ENCODE assay signal across 10 mouse cellular contexts in the genomic region with DNA sequence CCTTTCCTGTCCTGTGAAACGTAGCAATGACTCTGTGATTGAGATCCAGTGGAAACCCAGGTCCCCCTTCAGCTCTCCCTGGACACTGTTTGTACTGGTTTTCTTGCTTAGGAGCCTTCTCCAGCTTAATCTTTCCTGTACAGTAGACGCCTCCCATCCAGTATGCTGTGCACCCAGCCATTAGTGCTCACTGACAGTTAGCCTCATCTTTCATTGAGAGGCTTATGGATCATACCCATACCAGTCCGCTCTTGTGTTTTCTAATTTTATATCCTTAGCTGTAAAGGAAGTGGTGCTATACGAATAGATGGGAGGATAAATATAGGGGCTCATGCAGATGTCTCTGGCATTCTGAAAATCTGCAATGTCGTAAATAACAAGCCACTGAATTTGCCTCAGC.
DNase-seq lines count a peak whose midpoint lies in the region; ATAC-seq lines count a peak whose summit lies in the region.
"Had no signal": no experiment of that assay in that cellular context is flagged by ENCODE, and none has a peak within 500 bp of the region (broad histone marks: within the 10 kb centered on the region; RNA-seq: fewer than 3 reads in every experiment).

No protein-coding gene starts in this region.

- ATAC-seq in heart, embryonic 13.5 days (ENCODE audit: extremely low read depth, insufficient number of reproducible peaks, low FRiP score, low TSS enrichment): no peak
- ATAC-seq in midbrain, embryonic 11.5 days (ENCODE audit: low FRiP score): no peak
- ATAC-seq in hindbrain, embryonic 15.5 days (ENCODE audit: low FRiP score, low read depth): no peak
- ATAC-seq in neural tube, embryonic 12.5 days (ENCODE audit: low FRiP score, low read depth): no peak

- peaks cover 14% of the 10 kb centered on the region for H3K36me3 ChIP-seq in heart, embryonic 13.5 days
- no peaks in the 10 kb centered on the region for H3K36me3 ChIP-seq in midbrain, embryonic 11.5 days (ENCODE audit: control insufficient read depth, insufficient read depth, low read length)
- peaks cover 16% of the 10 kb centered on the region; the same call in 1 of the 2 replicates for H3K36me3 ChIP-seq in midbrain, embryonic 10.5 days
- H3K36me3 ChIP-seq in hindbrain, embryonic 15.5 days: no peaks in the 10 kb centered on the region
- H3K36me3 ChIP-seq in neural tube, embryonic 12.5 days: no peaks in the 10 kb centered on the region

- H3K27me3 ChIP-seq in heart, embryonic 13.5 days (replicated peaks): no peaks in the 10 kb centered on the region
- no peaks in the 10 kb centered on the region for H3K27me3 ChIP-seq in midbrain, embryonic 11.5 days (ENCODE audit: control insufficient read depth, insufficient read depth, low read length)
- H3K27me3 ChIP-seq in midbrain, embryonic 10.5 days (ENCODE audit: low read depth, poor library complexity, severe bottlenecking): no peaks in the 10 kb centered on the region
- no peaks in the 10 kb centered on the region for H3K27me3 ChIP-seq in hindbrain, embryonic 15.5 days
- no peaks in the 10 kb centered on the region for H3K27me3 ChIP-seq in neural tube, embryonic 12.5 days (replicated peaks)

- H3K4me2 ChIP-seq in heart, embryonic 13.5 days: no peak overlapping the region
- H3K4me2 ChIP-seq in midbrain, embryonic 11.5 days: no peak overlapping the region
- H3K4me2 ChIP-seq in hindbrain, embryonic 15.5 days: peak overlapping the region; percentile 21; the same call in 1 of the 2 replicates
- H3K4me2 ChIP-seq in neural tube, embryonic 12.5 days (replicated peaks): peak overlapping the region; percentile 42

- H3K4me1 ChIP-seq in heart, embryonic 13.5 days: peaks cover 31% of the 10 kb centered on the region
- H3K4me1 ChIP-seq in midbrain, embryonic 11.5 days (ENCODE audit: control insufficient read depth, insufficient read depth, low read length): peaks cover 26% of the 10 kb centered on the region
- H3K4me1 ChIP-seq in midbrain, embryonic 10.5 days: peaks cover 53% of the 10 kb centered on the region
- peaks cover 45% of the 10 kb centered on the region for H3K4me1 ChIP-seq in hindbrain, embryonic 15.5 days (replicated peaks)
- peaks cover 29% of the 10 kb centered on the region for H3K4me1 ChIP-seq in neural tube, embryonic 12.5 days

- no peak overlapping the region for H3K9ac ChIP-seq in heart, embryonic 13.5 days
- H3K9ac ChIP-seq in midbrain, embryonic 11.5 days (ENCODE audit: low read length): no peak overlapping the region
- H3K9ac ChIP-seq in hindbrain, embryonic 15.5 days: no peak overlapping the region
- no peak overlapping the region for H3K9ac ChIP-seq in neural tube, embryonic 12.5 days

- no peak overlapping the region for H3K4me3 ChIP-seq in heart, embryonic 13.5 days
- H3K4me3 ChIP-seq in midbrain, embryonic 11.5 days (ENCODE audit: low read depth, low read length): no peak overlapping the region
- no peak overlapping the region for H3K4me3 ChIP-seq in midbrain, embryonic 10.5 days
- no peak overlapping the region for H3K4me3 ChIP-seq in hindbrain, embryonic 15.5 days
- no peak overlapping the region for H3K4me3 ChIP-seq in neural tube, embryonic 12.5 days

- no peaks in the 10 kb centered on the region for H3K9me3 ChIP-seq in heart, embryonic 13.5 days
- H3K9me3 ChIP-seq in midbrain, embryonic 11.5 days (ENCODE audit: control insufficient read depth, low read length): no peaks in the 10 kb centered on the region
- H3K9me3 ChIP-seq in midbrain, embryonic 10.5 days (replicated peaks): no peaks in the 10 kb centered on the region
- no peaks in the 10 kb centered on the region for H3K9me3 ChIP-seq in hindbrain, embryonic 15.5 days
- H3K9me3 ChIP-seq in neural tube, embryonic 12.5 days: no peaks in the 10 kb centered on the region

- no peak for DNase-seq in heart, adult 8-10 months (ENCODE audit: low spot score)
- peak; percentile 81 for DNase-seq in midbrain, embryonic 11.5 days (ENCODE audit: low spot score, missing footprints)
- no peak for DNase-seq in midbrain, embryonic 10.5 days (ENCODE audit: low spot score)
- DNase-seq in adrenal gland, adult 2 months: no peak
- DNase-seq in cerebellum, postnatal 4 days (ENCODE audit: low spot score in 2 of 2): no peak
- DNase-seq: adrenal gland, adult 8-10 months; thymus, postnatal 14 days had no signal

- peak overlapping the region; percentile 50; the same call in 1 of the 2 replicates for H3K27ac ChIP-seq in heart, embryonic 13.5 days (replicated peaks)
- H3K27ac ChIP-seq in midbrain, embryonic 11.5 days (ENCODE audit: low read depth, low read length): no peak overlapping the region
- H3K27ac ChIP-seq in midbrain, embryonic 10.5 days (replicated peaks): no peak overlapping the region
- peak overlapping the region; percentile 3 for H3K27ac ChIP-seq in hindbrain, embryonic 15.5 days (replicated peaks)
- H3K27ac ChIP-seq in neural tube, embryonic 12.5 days: no peak overlapping the region

- WGBS in heart, embryonic 13.5 days: 47% methylated on average over 5 of the region's 5 CpGs
- 83% methylated on average over 5 of the region's 5 CpGs for WGBS in midbrain, embryonic 11.5 days
- 90% methylated on average over 5 of the region's 5 CpGs for WGBS in midbrain, embryonic 10.5 days
- WGBS in hindbrain, embryonic 15.5 days: 53% methylated on average over 5 of the region's 5 CpGs
- WGBS in neural tube, embryonic 12.5 days: 54% methylated on average over 5 of the region's 5 CpGs

Comparison
In these comparisons a context has a peak if more than half of its experiments do, and no peak if none do; other contexts are left out.
1. H3K27ac ChIP-seq: peak in heart, embryonic 13.5 days (single experiment) and hindbrain, embryonic 15.5 days (single experiment); none in midbrain, embryonic 11.5 days (single experiment), midbrain, embryonic 10.5 days (single experiment) and neural tube, embryonic 12.5 days (single experiment).
2. H3K4me2 ChIP-seq: peak in hindbrain, embryonic 15.5 days (single experiment) and neural tube, embryonic 12.5 days (single experiment); none in heart, embryonic 13.5 days (single experiment) and midbrain, embryonic 11.5 days (single experiment).